Mouse (Mus musculus): ENCODE results near the gene Trp53tg5.

Trp53tg5 gene

DNA sequence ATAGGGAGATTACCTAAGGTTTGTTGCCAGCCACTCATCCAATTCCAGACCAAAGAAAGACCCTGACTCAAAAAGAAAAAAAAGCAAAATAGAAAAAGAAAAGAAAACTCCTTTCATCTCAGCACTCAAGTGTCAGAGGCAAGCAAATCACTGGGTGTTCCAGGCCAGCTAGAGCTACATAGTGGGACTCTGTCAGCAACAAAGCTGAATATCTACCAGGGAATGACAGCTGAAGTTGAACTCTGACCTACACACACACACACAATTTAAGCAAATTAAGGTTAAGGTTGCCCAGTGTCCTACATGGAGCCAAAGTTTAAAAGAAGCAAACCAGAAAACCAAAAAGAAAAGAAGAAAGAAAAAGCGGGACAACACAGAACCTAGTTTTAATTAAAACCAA lies 25.4 kb downstream of the Trp53tg5 start:
- DNase-seq, result peak; percentile 13

DNA sequence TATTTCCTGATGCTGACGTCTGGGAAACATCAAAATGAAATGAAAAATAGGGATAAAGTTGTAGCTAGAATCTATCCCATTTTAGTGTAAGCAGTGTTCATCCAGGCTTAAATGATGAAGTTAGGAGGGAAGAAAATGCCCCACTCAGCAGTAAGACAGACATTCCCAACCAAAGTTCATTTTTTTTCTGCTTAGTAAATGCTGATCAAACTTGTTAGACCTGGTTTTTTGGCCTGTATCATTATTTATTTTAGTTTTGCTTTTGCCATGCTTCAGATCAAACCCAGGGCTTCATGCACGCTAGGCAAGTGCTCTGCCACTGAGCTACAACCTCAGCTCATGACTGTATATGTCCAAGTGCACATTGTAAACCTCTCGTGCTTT lies 27.4 kb downstream of the Trp53tg5 start:
- DNase-seq, result no peak

DNA sequence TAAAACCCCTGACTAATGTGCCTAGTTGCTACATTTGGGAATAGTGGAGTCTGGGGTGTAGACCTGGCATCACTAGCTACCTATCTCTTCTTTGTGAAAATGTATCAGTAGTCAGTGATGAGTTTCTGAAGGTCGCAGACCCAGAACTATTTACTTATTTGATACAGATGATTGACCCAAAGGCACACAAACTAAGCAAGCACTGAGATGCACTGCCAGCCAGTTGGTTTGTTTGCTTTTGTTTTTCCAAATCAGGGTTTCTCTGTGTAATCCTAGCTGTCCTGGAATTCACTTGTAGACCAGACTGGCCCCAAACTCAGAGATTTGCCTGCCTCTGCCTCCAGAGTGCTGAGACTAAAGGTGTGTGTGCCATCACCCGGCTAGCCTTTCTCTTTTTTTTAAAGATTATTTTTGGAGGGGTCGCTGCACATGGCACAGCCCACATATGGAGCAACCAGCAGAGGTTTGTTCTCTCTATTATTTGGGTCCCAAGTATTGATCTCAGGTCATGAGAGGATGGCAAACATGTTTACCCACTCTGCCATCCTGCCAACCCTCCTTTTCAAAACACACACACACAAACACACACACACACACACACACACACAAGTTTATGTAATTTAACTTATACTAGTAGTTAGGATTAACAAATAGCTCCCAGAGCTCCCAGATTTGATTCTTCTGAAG lies 28.0 kb downstream of the Trp53tg5 start:
- DNase-seq, result no peak

DNA sequence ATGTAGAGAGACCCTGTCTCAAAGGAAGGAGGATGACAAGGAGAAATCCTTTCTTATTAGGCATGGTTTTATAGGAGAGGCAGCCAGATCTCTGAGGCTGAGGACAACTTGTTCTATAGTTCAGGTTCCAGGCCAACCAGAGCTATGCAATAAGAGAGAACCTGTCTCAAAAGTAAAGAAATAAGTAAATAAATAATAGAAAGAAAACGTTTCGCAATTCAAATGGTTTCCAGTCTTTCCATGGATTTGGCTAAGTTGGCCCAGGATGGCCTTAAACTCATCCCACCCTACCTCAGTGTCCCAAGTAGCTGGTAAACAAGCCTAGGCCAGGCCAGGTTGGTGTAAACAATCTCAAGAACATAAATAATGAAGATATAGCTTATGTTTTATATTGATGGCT lies 28.8 kb downstream of the Trp53tg5 start:
- no peak for DNase-seq

DNA sequence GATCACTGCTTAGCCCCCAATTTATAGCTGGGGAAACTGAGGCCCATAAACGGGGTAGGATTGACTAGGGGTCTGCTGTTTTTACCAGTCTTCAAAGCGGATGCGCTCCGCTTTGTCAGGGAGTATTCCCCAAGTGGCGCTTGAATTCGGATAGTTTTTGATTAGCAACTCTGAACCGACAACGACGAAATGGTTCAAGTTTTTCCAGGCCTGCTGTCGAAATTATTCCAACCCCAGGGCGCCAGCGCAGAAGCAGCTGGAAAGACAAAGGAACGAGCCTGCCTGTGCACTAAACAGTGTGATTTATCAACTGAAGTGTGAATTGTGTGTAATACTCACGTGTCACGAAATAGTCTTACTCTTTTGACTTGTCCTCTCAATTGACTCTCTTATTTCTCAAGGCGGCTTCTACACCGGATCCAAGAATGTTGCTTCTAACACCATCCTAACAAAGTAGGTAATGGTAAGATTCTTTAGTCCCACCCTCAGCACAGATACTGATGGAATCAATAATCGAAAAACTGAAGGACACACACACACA lies 30.0 kb downstream of the Trp53tg5 start, which contains the start of gene Sdc4:
Gene Sdc4 (minus strand): TSS at position 428 of the 541 bp plus-strand sequence.
- DNase-seq, result no peak

DNA sequence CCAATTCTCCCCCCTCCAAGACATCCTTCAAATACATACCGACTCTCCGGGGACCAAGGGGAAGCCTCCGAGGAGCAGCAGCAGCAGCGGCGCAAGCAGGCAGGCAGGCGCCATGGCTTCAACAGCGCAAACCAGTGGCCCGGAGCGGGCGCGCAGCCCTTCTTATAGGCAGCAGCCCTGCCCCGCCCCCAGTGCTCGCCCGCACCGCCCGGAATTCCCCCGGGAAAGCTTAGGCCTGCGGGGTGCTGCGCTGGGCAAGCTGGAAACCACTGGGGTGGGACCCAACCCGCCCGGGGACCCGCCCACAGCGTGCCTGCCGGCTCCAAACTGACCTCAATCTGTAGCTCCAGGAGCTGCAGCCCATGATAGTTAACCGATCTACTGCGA lies 30.5 kb downstream of the Trp53tg5 start:
- peak; percentile 93 for DNase-seq

DNA sequence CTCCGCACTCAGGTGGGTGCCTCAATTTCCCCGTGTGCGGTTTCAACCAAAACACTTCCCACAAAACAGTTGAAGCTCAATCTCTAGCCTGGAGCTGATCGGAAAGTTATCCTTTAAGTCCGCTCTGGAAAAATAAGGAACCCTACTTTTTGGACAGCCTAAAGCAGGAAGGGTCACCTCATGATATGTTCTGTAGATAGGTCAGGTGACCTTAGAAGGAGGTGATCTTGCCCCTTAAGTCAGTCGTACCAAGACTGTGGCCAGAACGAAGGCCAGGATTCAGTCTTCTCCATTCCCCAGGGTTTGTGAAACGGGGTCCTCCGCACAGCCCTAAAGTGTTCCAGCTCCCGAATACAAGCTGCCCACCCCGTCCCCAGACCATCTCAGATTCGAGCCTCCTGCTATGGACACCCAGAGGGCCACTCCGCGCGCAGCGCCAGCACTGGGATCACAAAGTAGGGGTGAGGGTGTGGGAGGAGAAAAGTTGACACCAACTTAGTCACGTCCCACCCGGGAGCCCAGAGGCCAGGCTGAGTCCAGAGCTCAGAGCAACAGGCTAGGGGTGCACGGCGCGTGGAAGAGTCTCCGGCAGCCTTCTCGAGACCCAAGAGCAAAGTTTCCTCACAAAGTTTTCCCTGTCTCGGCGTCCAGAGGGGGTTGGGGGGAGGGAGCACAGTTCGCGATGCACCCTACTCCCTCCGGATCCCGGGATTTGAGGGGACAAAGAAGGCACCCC lies 31.0 kb downstream of the Trp53tg5 start:
- no peak for DNase-seq

DNA sequence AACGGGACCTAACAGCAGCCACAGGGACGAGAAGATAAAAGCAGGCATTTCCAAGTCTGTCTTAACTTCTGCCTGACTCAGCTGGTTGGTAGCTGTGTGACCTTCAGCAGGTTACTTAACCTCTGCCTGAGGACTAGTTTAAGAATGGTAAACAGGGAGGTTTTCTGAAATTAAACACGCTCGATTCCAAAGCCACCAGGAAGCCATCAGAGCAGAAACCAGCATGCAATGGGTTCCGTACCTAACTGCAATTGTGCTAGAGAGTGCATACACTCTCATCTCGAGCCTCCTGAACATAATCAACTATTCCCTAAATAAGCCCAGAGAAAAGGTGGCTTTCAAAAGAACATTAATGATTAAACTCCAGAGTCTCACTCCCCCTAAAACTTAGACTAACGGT lies 31.8 kb downstream of the Trp53tg5 start:
- no peak for DNase-seq

DNA sequence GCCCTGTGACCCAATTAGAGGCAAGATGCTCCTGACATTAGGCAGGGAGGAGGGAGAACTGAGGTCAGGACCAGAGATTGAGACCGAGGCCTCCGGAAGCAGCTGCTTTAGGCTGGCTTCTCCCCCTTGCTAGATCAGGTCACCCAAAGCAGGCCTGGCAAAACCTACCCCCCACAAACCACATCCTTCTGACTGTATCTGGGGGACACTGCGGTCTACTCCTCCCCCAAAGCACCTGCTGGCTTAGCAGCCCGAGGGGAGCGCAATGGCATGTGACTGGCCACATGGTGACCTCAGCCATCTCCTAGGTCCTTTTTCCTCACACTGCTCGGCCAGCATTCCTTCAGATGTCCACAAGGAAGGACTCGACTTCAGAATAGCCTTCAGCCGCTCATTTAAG lies 32.4 kb downstream of the Trp53tg5 start:
- DNase-seq, result peak; percentile 68

DNA sequence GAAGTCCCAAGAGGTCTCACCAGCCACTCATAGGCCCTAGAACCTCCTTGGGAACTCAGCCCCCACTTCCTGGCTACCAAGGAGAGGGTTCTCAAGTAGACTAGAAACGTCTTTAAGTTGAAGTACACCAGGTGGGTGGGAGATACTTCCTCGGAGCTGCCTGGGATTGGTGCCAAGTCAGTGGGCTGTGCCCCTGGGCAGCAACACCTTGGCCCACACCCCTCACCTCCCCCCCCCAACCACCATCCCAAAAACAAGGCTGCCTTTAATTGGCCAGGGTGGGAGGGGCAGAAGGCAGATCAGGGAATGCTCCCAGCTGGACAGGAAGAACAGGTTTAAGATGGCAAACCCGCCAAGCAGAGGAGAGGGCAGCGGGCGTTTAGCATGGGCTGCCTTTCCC lies 33.2 kb downstream of the Trp53tg5 start:
- no peak for DNase-seq

DNA sequence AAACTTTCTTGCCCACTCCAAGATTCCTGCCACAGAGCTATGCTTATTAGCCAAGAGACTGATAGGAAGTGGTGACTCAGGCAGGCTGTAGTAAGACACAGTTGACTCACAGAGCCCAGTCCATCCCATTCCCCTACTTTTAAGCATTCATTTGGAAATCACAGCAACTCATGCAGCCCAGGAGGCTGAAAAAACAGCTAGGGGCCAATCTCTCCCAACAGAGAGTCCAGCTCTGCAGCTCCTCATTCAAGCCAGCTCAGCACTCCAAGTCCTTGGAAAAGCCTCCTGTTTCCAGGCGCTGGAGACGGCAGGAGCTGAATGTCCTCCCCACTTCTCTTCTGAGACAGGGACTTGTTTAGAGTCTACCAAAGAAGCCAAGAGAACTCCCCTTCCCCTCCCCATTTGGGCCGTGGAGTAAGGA lies 34.5 kb downstream of the Trp53tg5 start:
- DNase-seq, result no peak

DNA sequence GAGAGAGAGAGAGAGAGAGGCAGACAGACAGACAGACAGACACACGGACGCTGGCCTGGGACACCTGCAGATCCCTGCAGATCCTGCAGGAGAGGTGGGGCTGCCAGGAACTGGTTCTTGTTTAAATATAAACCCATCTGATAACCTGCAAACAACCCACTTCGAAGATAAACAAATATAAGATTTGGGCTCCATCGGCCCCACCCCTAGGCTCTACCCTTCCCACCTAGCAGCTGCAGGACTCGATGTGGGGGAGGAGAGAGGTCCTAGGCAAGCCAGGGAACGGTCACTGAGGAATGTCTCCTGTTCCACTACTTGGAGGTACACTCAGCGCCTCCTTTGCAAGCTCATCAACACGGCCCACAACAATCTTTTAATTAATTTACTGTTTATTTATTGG lies 35.3 kb downstream of the Trp53tg5 start:
- DNase-seq, result no peak

DNA sequence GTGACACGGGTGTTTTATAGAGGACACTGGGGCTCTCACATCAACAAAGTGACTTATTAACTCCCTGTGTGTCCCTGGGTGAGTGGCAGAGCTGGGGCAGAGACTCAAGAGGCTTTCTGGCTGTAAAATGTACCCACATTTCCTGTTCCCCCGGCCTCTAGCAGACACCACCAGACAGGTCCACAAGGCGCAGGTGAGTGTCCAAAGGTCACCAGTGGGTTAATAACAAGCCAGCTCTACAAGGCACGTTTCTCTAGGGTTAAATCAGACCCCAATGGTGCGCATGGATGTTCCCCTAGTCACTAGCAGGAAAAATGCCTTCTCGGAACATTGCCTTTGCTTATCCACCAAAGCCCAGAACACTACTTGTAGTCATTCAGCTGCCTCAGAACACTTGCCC lies 35.8 kb downstream of the Trp53tg5 start:
- peak; percentile 86 for DNase-seq

DNA sequence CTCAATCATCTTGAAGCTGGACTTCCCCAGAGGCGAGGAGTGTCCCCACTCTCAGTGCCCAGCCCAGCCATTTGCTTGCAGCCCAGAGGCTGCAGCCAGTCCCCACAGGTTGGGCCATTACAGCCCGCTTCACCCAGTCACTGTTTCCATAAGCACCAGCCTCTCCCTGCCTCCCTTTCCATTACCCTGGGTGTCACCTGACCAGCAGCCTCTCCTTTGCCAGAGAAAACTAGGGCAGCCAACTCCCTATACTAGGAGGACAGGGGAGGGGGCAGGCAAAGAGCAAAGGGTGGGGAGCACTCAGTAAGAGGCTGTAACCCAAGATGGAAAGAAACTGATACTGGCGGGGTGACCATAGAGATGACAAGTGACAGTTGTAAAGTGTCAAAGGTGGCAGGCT lies 36.6 kb downstream of the Trp53tg5 start:
- DNase-seq, result peak; percentile 89

DNA sequence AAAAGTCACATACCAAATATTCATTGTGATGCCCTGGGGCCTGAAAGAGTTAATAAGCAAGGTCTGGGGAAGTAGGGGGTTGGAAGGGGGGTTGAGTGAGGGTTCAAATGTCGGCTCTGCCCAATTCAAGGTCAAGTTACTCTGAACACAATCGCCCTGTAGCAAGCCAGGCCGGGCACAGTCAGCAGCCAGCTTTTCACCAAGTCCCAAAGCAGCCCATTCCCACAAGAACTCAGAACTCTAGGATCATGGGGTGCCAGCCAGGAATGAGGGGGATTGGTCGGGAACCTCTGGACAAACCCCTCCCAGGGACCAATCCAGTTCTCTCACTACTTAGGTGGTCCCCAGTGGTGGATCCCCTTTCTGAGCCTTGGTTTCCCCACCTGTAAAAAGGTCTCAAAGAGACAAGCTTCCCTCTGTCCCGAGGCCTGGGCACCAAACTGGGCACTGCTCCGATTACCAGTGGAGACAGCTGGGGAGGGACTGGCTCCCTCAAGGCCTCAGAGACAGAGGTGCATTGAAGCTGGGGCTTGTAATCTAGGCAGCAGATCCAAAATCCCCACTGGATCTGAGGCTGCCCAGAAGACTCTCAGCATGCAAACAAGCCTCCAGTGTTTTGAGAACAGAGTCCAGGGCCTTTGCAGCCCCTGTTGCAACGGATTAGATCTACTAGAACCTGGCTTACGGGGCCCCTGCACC lies 37.2 kb downstream of the Trp53tg5 start:
- DNase-seq, result no peak

DNA sequence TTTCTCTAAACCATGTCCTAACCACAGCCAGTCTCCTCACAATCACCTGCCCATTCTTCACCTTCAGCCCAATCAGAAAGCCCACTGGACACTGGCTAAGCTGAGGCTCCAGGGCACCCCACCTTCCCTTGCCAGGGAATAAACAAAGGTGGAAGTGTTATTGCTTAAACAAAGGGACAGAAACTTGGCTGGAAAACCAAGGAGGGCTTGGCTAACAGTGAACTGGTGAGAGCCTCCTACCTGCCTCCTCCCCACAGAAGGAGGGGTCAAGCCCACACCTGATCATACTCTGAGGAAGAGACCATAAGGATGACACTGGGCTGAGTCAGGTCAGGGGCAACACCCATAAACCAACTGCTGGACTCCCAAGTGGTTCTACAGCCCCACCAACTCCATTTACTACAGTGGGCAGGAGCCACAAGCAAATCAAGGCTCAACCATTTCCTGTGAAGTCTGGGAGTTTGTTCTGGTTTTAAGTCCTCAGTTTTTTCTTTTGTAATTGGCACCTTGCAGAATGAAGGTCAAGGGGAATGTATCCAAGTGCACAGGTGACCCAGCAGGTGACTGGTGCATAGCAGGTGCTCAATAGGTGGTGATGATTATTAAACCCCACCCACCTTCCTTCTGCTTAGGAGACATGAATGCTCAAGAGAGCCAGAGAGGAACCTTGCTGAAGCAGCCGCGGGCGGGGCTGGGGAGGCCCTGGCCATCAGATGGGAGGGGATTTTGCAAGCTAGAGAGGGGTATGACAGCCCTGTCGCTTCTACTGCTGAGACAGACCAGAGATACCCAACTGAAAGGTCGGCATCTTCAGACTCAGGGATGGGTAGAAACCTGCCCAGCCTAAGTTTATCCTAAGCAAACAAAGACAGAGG lies 38.1 kb downstream of the Trp53tg5 start:
- DNase-seq, result peak; percentile 70

DNA sequence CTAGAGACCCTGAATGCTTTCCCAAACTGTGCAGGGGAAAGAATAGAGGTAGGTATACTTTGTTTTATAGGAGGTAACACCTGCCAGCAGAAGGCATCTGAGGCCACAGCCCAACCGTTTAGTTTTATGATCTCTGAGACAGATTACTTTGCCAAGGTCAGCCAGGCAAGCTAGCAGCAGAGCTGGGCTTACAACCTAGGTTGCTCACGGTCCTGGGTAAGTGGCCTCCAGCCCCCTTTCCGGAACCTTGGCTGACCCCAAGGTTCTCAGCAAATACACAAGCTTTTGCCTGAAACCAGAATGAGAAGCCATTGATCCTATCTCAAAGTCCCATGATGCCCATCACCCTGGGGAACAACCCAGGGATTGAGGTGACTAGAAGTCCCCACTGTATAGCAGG lies 38.8 kb downstream of the Trp53tg5 start:
- peak; percentile 72 for DNase-seq

DNA sequence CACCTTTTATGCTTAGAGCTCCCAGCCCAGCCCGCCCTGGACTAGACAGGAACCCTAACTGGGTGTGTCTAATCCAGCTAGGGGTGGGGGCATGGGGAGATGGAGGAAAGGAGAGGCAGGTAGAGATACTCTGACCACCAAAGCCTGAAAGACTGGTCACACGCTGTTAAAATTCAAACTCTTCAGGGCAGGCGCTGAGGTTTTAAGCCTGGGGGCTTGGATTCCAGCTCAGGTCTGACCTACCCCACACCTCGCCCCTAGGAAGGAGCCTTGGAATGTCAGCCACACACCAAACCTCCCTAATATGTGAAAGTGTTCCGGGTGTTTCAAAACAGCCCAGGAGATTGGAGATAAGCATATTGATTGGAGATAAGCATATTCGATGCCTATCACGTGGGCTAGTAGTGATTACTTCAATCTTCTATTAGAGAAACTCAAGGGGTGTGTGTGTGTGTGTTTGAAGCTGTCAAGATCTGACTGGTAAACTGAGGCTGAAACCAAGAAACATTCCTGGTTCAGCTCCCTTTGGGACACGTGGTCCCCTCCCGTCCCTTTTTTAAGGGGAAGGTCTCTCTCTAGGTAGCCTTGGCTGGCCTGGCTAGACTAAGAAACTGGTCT lies 40.1 kb downstream of the Trp53tg5 start:
- peak; percentile 55 for DNase-seq

DNA sequence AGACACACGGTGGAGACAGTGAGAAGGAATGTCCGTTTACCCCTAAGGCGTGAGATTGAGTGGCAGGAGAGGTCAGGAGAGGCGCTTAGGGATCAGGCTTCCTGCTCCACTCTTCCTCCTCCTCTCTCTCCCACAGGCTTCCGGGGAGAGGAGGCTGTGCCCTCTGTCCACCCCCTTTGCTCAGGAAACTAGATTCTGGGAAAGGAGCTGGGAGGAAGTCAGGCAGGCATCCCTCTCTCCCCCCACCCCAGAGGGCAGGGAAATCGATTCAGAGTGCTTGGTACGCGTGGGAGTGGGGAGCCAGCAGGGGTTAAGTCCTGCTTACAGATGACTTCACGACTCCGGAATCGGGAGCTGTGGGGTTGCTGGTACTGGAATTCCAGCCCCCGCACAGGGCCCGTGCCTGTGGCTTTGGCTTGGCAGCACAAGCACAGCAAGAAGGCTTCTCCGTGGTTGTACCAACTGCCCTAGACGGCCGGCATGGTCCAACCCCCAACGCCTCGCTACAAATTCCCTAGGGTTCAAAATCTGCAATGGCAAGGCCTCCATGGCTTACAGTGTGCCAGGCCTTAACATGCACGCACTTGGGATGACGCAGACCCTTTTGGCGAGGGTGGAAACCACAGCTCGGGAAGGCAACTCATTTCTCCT lies 40.9 kb downstream of the Trp53tg5 start:
- DNase-seq, result peak; percentile 74

DNA sequence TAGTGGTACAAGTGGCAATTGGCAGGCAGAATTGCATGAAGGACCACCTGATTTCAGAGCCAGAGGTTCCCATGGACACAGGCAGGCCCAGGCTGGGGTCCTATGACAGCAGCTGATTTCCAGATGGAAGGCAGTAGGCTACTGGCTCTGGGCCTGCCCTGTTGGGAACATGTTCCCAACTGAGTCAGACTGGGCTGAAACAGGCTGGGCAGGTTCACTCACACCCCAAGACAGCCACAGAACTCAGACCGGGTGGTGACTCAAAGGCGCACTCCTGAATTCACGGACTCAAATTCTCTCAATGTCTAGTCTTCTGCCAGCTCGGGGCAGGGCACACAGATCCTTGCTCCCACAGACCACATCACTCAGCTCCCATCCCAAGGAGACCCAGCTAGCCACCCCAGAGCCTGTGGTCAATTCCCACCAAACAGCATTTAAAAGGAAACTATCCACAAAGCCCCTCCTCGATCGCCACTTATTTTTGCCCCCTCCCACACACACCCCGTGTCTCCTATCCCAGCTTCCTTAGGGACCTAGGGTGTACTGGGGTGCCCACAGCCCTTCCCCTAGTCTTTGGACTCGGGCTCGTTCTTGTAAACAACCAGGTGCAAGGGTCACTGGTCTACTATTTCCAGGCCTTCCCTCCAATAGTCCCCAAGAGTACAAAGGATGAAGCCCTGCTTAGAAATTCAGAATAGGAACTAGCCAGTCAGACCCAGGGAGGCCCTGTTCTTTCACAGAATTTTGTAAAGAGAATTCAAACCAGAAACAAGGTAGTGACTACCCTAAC lies 41.7 kb downstream of the Trp53tg5 start:
- DNase-seq, result peak; percentile 81

DNA sequence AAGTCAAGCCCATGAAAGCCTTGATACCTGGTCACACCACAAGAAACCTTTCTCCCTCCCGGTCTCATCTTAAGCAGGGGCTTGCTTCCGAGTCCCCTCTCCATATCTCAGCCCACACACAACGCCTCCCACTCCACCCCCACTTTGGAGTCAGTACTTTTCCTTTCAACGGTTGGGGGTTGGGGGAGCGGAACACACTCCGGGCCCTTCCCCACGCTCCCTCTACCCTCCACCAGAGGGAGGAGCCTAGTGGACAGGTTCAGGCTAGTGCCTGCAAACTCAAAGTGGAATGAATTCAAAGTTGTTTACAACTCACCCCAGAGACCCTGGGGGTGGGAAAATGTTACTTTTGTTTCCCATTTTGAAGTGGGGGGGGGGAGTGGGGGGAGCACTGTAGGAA lies 42.8 kb downstream of the Trp53tg5 start:
- peak; percentile 81 for DNase-seq

Measured in kidney, adult 11 months (tissue).